Mouse (Mus musculus) midbrain, embryonic 15.5 days (tissue): Measurements from ENCODE around the gene Neurl1b. TPM values are rescaled to one million over a fixed set of nuclear protein-coding genes. Genes with fewer than 3 reads are reported as not detected.

Source experiments
- ATAC-seq: fragments of 200-750 bp; cut with Nextera tagmentation; replicated peaks from 2 replicates; pipeline ENCODE4 v1.8.0; 2017; ENCODE audit warnings: moderate TSS enrichment
- H3K27ac ChIP-seq: fragments of 300-500 bp; sonication (generic); 2 replicates; pipeline ENCODE4 v1.5.1; 2015; ENCODE audit warnings: mild to moderate bottlenecking, inconsistent platforms
- H3K27me3 ChIP-seq: fragments of 300-500 bp; sonication (generic); replicated peaks from 2 replicates; pipeline ENCODE4 v1.6.1; 2015; ENCODE audit warnings: inconsistent platforms
- H3K36me3 ChIP-seq: fragments of 300-500 bp; sonication (generic); replicated peaks from 2 replicates; pipeline ENCODE4 v1.6.1; 2015; ENCODE audit warnings: inconsistent platforms
- H3K4me1 ChIP-seq: fragments of 300-500 bp; sonication (generic); 2 replicates; pipeline ENCODE4 v1.6.1; 2015; ENCODE audit warnings: inconsistent platforms
- H3K4me2 ChIP-seq: fragments of 300-500 bp; sonication (generic); 2 replicates; pipeline ENCODE4 v1.6.1; 2015; ENCODE audit warnings: inconsistent platforms, mild to moderate bottlenecking, moderate library complexity
- H3K4me3 ChIP-seq: fragments of 300-500 bp; sonication (generic); 2 replicates; pipeline ENCODE4 v1.5.1; 2015; ENCODE audit warnings: mild to moderate bottlenecking, inconsistent platforms
- H3K9ac ChIP-seq: fragments of 300-500 bp; sonication (generic); 2 replicates; pipeline ENCODE4 v1.6.1; 2015; ENCODE audit warnings: mild to moderate bottlenecking, inconsistent platforms
- H3K9me3 ChIP-seq: fragments of 300-500 bp; sonication (generic); 2 replicates; pipeline ENCODE4 v1.6.1; 2016; ENCODE audit warnings: inconsistent platforms
- WGBS: fragments of 180-500 bp; shearing (Covaris S2); methylation state at CpG from one replicate; pipeline ENCODE4 v1.1.7; 2015; ENCODE audit warnings: mixed read lengths; 5-methylcytosine and 5-hydroxymethylcytosine counted together
- polyA plus RNA-seq: library from polyadenylated mRNA; unstranded; fragments of >200 nt; fragmentation: Nextera tagmentation; extraction: Ambion mirVana; gene quantifications from 2 replicates; pipeline ENCODE4 v1.2.1, GENCODE M21; 2015

Gene Neurl1b
- polyA plus RNA-seq, 1 experiment from 2014 or later = 1.9 TPM

DNA sequence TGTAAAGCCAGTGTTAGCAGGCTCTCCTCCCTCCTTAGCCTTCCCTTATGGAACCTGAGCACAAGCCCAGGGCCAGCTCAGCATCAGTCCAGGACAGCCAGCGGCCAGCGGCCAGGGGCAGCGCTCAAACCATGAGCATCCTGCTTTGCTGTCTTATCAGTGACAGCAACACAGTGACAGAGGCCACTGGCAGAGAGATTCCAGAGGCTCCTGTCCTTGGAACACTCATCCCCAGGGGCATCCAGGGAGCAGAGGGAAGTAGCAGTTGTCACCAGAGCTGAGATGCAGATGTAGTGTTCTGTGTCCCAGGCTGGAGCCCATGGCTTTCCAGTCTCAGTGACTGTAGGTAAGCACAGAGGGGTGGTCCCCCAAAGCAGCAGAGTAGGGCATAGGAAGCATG, 32.5 kb upstream of the Neurl1b start:
- no peak for ATAC-seq
- H3K4me2 ChIP-seq = no peak overlapping the region
- no peaks in the 10 kb centered on the region for H3K36me3 ChIP-seq
- peak overlapping the region; percentile 86 for H3K27ac ChIP-seq
- no peak overlapping the region for H3K9ac ChIP-seq
- 86% methylated on average over 3 of the region's 3 CpGs for WGBS
- H3K27me3 ChIP-seq = no peaks in the 10 kb centered on the region
- peaks cover 33% of the 10 kb centered on the region for H3K4me1 ChIP-seq
- no peak overlapping the region for H3K4me3 ChIP-seq
- H3K9me3 ChIP-seq = no peaks in the 10 kb centered on the region

DNA sequence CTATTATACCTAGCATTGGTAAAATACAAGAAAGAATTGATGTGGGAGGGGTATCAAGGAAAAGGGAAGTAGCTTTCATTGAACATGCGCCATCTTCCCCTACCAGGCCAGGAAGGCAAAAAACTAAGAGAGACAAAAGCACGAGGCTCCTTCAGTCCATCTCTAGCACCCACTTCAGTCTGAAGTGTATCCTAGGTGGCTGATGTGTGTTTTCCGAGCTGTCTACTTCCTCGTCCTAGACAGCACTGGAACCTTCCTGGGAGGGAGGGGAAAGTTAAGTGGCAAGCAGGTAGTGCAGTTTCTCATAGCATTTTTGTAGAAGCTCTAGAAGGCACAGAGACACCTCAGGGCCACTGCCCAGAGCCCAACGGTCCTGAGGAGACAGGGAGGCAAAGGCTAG, 31.9 kb upstream of the Neurl1b start:
- ATAC-seq = no peak
- no peak overlapping the region for H3K4me2 ChIP-seq
- peak overlapping the region; percentile 86 for H3K27ac ChIP-seq
- H3K9ac ChIP-seq = no peak overlapping the region
- H3K9me3 ChIP-seq = no peaks in the 10 kb centered on the region
- H3K27me3 ChIP-seq = no peaks in the 10 kb centered on the region
- H3K4me3 ChIP-seq = no peak overlapping the region
- H3K4me1 ChIP-seq = peaks cover 33% of the 10 kb centered on the region
- WGBS = 80% methylated on average over 5 of the region's 5 CpGs
- no peaks in the 10 kb centered on the region for H3K36me3 ChIP-seq

DNA sequence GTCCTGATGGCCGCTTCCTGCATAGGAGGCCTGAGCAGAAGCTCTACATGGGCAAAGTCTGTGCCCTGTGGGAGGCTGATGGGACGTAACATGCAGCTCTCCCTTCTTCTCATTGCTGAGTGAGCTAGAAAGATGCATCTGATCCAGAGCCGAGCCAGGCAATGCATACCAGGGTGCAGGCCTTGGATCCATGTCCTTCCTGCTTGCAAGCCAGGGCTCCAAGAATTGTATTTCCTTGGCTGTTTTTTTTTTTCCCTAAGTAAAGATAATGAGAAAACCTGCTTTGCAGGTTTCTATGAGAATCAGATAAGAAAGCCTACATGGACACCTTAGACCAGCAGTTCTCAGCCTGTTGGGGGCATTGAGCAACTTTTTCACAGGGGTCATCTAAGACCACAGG, 30.5 kb upstream of the Neurl1b start:
- H3K9ac ChIP-seq = no peak overlapping the region
- no peak overlapping the region for H3K27ac ChIP-seq
- no peak overlapping the region for H3K4me3 ChIP-seq
- no peaks in the 10 kb centered on the region for H3K36me3 ChIP-seq
- ATAC-seq = no peak
- no peaks in the 10 kb centered on the region for H3K27me3 ChIP-seq
- WGBS = 88% methylated on average over 3 of the region's 3 CpGs
- peaks cover 33% of the 10 kb centered on the region for H3K4me1 ChIP-seq
- H3K4me2 ChIP-seq = no peak overlapping the region
- no peaks in the 10 kb centered on the region for H3K9me3 ChIP-seq

DNA sequence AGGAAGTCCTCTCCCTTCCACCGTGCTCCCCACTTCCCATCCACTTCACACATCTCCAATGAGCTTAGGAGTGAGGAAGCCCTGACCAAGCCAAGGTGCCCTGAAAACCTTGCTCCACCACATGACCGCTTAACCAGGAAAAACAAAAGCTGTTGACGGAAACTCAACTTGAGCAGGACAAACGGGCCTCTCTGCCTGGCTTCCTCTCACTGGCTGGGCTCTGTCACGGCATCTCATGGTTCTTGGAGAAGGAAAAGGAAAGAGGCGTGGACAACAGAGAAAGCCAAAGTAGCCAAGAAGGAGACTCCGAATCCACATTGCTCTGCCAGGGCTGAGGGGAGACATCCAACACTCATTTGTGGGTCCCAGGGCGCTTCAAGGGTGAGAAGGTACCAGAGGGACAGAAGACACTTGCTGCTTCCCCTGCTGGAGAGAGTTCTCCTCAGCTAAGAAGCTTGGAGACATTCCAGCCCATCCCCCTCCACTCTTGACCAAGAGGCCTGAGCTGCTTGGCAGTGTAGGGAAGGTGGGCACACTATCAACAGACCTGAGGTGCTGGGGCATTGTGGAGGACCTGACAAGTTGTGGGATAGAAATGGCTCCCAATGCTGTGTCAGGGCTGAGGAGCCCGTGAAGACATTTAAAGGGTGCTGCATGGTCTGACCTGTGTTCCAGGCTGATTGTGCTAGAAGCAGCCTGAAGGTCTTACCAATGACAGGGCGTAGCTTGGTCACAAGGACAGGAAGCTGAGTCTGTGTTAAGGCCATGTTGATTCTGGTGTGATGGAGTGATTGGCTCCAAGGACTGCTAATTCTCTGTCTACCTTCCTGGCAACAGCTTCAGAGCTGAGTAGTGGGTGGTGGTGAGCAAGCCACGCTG, 29.1 kb upstream of the Neurl1b start:
- Histone ChIP-seq H3K9me3 (no peaks in the 10 kb centered on the region), H3K27me3 (no peaks in the 10 kb centered on the region), H3K4me3 (no peak overlapping the region), H3K36me3 (no peaks in the 10 kb centered on the region), H3K27ac (no peak overlapping the region), H3K4me2 (no peak overlapping the region), H3K9ac (no peak overlapping the region), H3K4me1 (peaks cover 24% of the 10 kb centered on the region)
- ATAC-seq = no peak
- 86% methylated on average over 11 of the region's 11 CpGs for WGBS

DNA sequence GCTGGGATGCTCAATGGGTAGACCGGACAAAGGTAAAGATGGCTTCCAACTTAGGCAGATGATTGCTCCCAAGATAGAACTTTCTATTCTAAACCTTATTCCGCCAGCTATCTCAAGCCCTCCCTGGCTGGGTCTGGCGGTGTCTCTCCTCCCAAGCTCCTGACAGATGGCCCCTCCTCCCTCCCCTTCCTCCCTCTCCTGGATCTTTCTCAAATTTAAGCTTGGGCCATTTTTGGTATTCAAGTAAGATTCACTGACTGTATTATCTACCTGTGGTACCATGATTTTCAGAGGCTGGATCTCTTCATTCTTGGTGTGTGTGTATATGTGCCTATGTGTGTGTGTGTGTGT, 28.5 kb upstream of the Neurl1b start:
- WGBS = 95% methylated on average over 3 of the region's 3 CpGs
- Histone ChIP-seq H3K4me1 (peaks cover 18% of the 10 kb centered on the region), H3K36me3 (no peaks in the 10 kb centered on the region), H3K27ac (no peak overlapping the region), H3K4me3 (no peak overlapping the region), H3K9me3 (no peaks in the 10 kb centered on the region), H3K4me2 (no peak overlapping the region), H3K27me3 (no peaks in the 10 kb centered on the region), H3K9ac (no peak overlapping the region)
- no peak for ATAC-seq

DNA sequence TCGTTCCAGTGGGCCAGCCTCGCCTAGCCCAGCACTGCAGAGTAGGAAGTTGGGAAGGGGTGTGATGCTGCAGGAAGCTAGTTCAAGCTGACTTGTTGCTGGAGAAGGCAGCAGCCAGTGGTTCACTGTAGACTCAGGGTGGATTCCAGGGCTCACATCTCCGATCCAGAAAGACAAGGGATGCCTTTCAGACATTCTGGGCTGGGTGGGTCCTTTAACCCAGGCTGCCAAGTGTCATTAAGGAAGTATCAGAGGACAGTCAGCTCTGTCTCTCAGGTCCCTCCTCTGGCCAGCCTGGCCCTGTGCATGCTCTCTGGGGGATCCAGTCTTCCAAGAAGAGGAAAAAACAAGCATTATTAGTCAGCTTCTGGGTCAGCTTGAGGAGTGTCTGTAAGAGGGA, 26.5 kb upstream of the Neurl1b start:
- no peaks in the 10 kb centered on the region for H3K9me3 ChIP-seq
- ATAC-seq = no peak
- 75% methylated on average over 3 of the region's 3 CpGs for WGBS
- H3K4me2 ChIP-seq = no peak overlapping the region
- no peak overlapping the region for H3K27ac ChIP-seq
- H3K9ac ChIP-seq = no peak overlapping the region
- H3K4me1 ChIP-seq = no peaks in the 10 kb centered on the region; the same call in 1 of the 2 replicates
- H3K27me3 ChIP-seq = no peaks in the 10 kb centered on the region
- no peak overlapping the region for H3K4me3 ChIP-seq
- no peaks in the 10 kb centered on the region for H3K36me3 ChIP-seq

DNA sequence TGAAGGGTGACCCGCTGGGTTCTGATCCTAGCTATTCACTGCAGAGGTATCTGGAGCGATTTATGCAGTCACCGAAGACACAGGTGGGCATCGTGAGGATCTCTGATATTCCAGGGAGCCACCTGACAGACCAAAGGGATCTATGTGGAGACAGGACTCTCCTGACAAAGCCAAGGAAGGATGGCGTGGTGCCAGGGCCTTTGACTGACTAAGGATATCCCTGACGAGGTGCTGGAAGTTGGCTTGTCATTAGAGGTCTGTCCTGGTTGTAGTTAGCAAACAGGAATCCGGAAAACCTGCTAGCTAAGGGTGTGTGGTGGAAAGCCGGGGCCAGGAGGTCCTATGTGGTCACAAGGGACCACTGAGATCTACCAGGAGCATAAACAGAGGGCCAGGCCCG, 25.4 kb upstream of the Neurl1b start:
- Histone ChIP-seq H3K27ac (no peak overlapping the region), H3K27me3 (no peaks in the 10 kb centered on the region), H3K9ac (no peak overlapping the region), H3K4me1 (no peaks in the 10 kb centered on the region; the same call in 1 of the 2 replicates), H3K9me3 (no peaks in the 10 kb centered on the region), H3K4me3 (no peak overlapping the region), H3K36me3 (no peaks in the 10 kb centered on the region), H3K4me2 (no peak overlapping the region)
- ATAC-seq = no peak
- WGBS = 87% methylated on average over 9 of the region's 9 CpGs

DNA sequence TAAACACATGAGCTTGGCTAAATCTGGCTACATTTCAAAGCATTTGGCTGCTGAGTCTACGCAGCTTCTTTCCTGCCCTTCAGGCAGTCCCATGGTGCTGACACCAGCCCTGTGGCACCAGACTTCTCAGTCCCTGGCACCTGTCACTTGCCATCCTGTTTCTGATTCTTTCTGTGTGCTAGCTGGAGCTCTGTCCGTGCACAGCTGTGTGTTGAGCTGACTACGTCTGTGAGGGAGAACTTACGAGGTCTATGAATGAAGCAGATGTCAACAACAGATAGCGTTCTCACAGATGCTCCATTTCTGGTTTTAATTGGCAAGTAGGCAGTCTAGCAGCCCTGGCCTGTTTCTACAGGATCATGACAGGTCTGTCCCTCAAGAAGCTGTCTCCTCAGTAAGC, 24.0 kb upstream of the Neurl1b start:
- Histone ChIP-seq H3K9me3 (no peaks in the 10 kb centered on the region), H3K4me2 (no peak overlapping the region), H3K4me3 (no peak overlapping the region), H3K36me3 (no peaks in the 10 kb centered on the region), H3K27me3 (no peaks in the 10 kb centered on the region), H3K9ac (no peak overlapping the region), H3K27ac (no peak overlapping the region), H3K4me1 (no peaks in the 10 kb centered on the region; the same call in 1 of the 2 replicates)
- WGBS = 76% methylated on average over 5 of the region's 5 CpGs
- ATAC-seq = no peak

DNA sequence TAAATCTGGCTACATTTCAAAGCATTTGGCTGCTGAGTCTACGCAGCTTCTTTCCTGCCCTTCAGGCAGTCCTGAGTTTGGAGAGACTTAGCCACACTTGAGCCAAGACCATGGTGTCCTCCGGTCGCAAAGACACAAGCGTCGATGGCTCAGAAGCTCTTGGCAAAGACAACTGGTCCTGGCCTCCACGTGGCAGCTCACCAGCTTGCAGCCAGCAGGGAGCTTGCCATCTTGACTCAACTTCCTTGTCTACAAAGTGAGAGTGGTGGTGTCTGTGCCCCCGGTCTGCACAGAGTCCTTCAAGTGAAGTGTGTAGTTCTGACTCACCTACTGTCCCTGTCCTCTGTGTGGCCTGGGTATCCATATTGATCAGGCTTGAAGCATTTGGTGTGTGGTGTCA, 22.3 kb upstream of the Neurl1b start:
- Histone ChIP-seq H3K4me2 (no peak overlapping the region), H3K27ac (no peak overlapping the region), H3K9ac (no peak overlapping the region), H3K9me3 (no peaks in the 10 kb centered on the region), H3K36me3 (no peaks in the 10 kb centered on the region), H3K27me3 (no peaks in the 10 kb centered on the region), H3K4me1 (no peaks in the 10 kb centered on the region; the same call in 1 of the 2 replicates), H3K4me3 (no peak overlapping the region)
- no peak for ATAC-seq
- WGBS = 81% methylated on average over 7 of the region's 7 CpGs

DNA sequence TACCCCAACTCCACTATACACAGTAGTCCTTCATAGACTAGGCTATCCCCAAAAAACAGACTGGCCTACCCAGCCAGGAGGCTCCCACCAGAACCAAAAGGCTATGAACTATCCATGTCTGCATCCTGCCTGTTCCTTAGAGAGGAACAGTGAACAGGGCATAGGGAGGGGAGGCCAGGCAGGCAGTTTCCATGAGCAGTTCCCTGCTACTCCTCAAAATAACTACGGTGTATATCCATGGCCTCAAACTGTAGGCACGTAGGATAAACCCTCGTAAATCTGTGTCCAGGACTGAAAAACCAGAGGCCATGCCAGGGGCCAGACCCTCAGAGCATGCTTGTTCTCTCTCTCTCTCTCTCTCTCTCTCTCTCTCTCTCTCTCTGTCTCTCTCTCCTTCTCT, 17.9 kb upstream of the Neurl1b start:
- no peaks in the 10 kb centered on the region for H3K9me3 ChIP-seq
- H3K36me3 ChIP-seq = no peaks in the 10 kb centered on the region
- WGBS = 86% methylated on average over 3 of the region's 3 CpGs
- H3K4me1 ChIP-seq = no peaks in the 10 kb centered on the region
- H3K4me2 ChIP-seq = no peak overlapping the region
- H3K9ac ChIP-seq = no peak overlapping the region
- H3K27me3 ChIP-seq = no peaks in the 10 kb centered on the region
- ATAC-seq = no peak
- H3K27ac ChIP-seq = no peak overlapping the region
- no peak overlapping the region for H3K4me3 ChIP-seq

DNA sequence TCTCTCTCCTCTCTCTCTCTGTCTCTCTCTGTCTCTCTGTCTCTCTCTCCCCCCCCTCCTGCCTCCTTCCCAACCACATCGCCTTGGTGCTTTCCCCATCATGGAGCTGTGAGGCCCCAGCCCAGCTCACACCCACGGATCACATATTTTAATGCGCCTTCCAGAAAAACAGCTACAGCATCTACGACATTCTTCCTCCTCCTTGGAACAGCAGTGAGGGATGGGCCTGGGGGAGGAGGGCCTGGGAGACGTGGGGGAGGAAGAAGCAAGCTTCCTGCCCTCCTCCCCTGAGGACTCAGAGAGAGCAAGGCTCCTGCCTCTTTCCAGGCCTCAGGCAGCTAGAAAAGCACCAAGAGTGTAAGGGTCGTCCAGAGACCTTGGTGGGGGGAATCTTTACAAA, 17.3 kb upstream of the Neurl1b start:
- 60% methylated on average over 6 of the region's 6 CpGs for WGBS
- no peaks in the 10 kb centered on the region for H3K9me3 ChIP-seq
- H3K4me2 ChIP-seq = no peak overlapping the region
- no peak overlapping the region for H3K27ac ChIP-seq
- no peaks in the 10 kb centered on the region for H3K36me3 ChIP-seq
- ATAC-seq = no peak
- no peaks in the 10 kb centered on the region for H3K4me1 ChIP-seq
- H3K27me3 ChIP-seq = no peaks in the 10 kb centered on the region
- H3K4me3 ChIP-seq = no peak overlapping the region
- no peak overlapping the region for H3K9ac ChIP-seq

DNA sequence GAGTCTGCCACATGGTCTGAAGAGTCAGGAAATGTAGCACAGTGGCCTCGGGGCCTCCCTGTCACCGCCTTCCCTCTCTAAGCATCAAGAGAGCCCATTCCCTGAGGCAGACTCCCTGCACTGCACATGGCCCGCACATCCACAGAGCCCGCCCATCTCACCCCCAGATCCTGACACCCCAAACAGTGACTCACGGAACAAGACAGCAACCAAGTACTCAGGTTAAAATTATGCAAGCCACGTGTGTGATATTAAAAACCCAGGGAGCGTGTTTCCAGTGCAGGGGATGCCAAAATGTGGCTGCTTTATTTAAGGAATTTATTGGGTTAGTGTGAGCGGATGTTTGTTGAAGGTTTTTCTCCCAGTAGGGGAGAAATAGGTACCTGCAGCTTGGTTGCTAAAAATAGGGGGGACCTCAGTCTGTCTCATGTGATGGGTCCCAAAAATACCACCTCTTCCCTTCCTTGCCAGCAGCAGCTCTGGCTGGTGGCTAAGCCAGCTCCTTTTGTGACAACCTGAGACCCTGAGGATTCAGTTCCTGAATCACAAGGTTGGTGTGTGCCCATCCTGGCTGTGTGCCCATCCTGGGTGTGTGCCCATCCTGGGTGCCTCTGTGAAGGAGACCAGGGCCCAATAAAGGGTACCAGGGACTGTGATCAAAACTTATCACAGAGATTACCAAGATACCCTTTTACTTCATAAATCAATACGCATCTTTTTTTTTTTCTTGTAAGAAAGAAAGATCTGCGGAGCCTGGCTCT, 9.1 kb upstream of the Neurl1b start:
- no peak for ATAC-seq
- 77% methylated on average over 10 of the region's 10 CpGs for WGBS

DNA sequence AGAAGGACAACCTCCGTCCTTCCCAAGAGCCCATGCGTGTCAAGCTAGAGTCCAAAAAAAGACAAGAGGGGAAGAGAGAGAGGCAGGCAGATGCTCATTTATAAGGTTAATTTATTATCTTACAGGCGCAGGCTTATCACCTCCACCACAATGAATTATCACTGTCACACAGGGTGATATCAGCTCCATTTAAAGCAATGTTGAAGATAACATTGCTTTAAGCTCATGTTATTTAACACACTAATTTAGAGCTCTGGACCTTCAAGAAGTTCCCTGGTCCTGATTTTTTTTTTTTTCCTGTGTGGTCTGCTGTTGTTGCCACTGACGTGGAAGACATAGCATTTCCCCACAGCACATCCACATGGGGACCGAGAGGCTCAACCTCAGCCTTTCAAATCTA, 1.7 kb upstream of the Neurl1b start:
- Histone ChIP-seq H3K4me3 (no peak overlapping the region), H3K9ac (no peak overlapping the region), H3K27me3 (peaks cover 15% of the 10 kb centered on the region; the same call in 1 of the 2 replicates), H3K4me2 (no peak overlapping the region), H3K36me3 (no peaks in the 10 kb centered on the region), H3K27ac (no peak overlapping the region), H3K4me1 (peaks cover 15% of the 10 kb centered on the region), H3K9me3 (no peaks in the 10 kb centered on the region)
- WGBS = 90% methylated on average over 5 of the region's 5 CpGs
- ATAC-seq = no peak

More for the DNA sequence above, 9.1 kb upstream of the Neurl1b start:
- Histone ChIP-seq H3K9ac (no peak overlapping the region), H3K4me3 (no peak overlapping the region), H3K36me3 (no peaks in the 10 kb centered on the region), H3K4me1 (no peaks in the 10 kb centered on the region), H3K9me3 (no peaks in the 10 kb centered on the region), H3K4me2 (no peak overlapping the region), H3K27ac (no peak overlapping the region), H3K27me3 (no peaks in the 10 kb centered on the region)
